In the genomic region with DNA sequence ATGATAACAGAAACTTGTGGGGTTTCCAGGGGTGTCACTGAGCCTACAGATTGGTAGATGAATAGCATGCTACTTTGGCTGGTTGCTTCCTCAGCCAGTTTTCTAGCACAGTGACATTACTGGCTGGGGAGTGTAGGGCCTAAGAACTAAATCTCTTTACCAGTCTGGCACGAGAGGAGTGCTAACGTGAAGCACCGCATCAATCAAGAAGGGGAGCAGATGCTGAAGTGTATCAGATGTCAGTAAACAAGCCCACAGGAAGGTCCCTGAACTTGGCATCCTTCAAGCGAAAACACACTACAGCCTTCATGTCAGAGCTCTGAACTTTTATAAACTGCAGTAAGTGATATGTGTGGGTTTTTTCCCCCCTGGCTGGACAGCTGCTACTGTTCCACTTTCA, we compare ENCODE assay signal across 17 mouse cellular contexts.
DNase-seq lines count a peak whose midpoint lies in the region; ATAC-seq and TF ChIP-seq lines count a peak whose summit lies in the region.
"Had no signal": no experiment of that assay in that cellular context is flagged by ENCODE, and none has a peak within 500 bp of the region (broad histone marks: within the 10 kb centered on the region; RNA-seq: fewer than 3 reads in every experiment).

No protein-coding gene starts in this region.

- no peak overlapping the region for H3K9ac ChIP-seq in kidney, postnatal 0 days (ENCODE audit: low read depth, low read length)
- H3K9ac ChIP-seq: heart, embryonic 12.5 days; liver, embryonic 15.5 days; neural tube, embryonic 13.5 days had no signal

- peak; percentile 50 for ATAC-seq in kidney, postnatal 0 days (replicated peaks; ENCODE audit: low FRiP score, low read depth)
- ATAC-seq: inflammation-experienced regulatory T-cells, adult 6 months had no signal

- H3K4me3 ChIP-seq in kidney, postnatal 0 days (replicated peaks; ENCODE audit: low read depth, low read length), result no peak overlapping the region
- H3K4me3 ChIP-seq: erythroblast, embryonic 14.5 days; heart, embryonic 12.5 days; liver, embryonic 15.5 days; neural tube, embryonic 13.5 days had no signal

- TF ChIP-seq CTCF in kidney, postnatal 0 days (IDR thresholded peaks at IDR 0.05; ENCODE audit: low read depth), result no peak

- peak; percentile 82 for DNase-seq in gastrocnemius, adult 18-20 months (ENCODE audit: low spot score)
- no peak for DNase-seq in gastrocnemius, postnatal 10 days
- peak; percentile 84 for DNase-seq in kidney, postnatal 0 days (ENCODE audit: low spot score)
- DNase-seq in kidney, adult 18-20 months, result no peak
- peak; percentile 58 for DNase-seq in embryo, embryonic 10 days (ENCODE audit: low spot score)
- peak; percentile 43 for DNase-seq in mesoderm, embryonic 11.5 days (ENCODE audit: low read depth, low spot score)
- DNase-seq in c-Kit-positive CD71-positive TER-119-positive erythroid progenitor cells, embryonic 14.5 days (ENCODE audit: low spot score), result no peak
- DNase-seq in adrenal gland, postnatal 4 days (ENCODE audit: low spot score in 2 of 2), result no peak
- DNase-seq: B cell, adult 2 months; spleen, adult 18-20 months; thymus, postnatal 36 days had no signal

- no peak overlapping the region for H3K4me2 ChIP-seq in kidney, postnatal 0 days (ENCODE audit: low read length)
- H3K4me2 ChIP-seq: heart, embryonic 12.5 days; liver, embryonic 15.5 days; neural tube, embryonic 13.5 days had no signal

- H3K27me3 ChIP-seq in kidney, postnatal 0 days (ENCODE audit: insufficient read depth, low read length), result no peaks in the 10 kb centered on the region
- H3K27me3 ChIP-seq: heart, embryonic 12.5 days; liver, embryonic 15.5 days; neural tube, embryonic 13.5 days had no signal

- no peaks in the 10 kb centered on the region for H3K9me3 ChIP-seq in kidney, postnatal 0 days (replicated peaks; ENCODE audit: low read length)
- H3K9me3 ChIP-seq: G1E; heart, embryonic 12.5 days; liver, embryonic 15.5 days; neural tube, embryonic 13.5 days had no signal

- H3K27ac ChIP-seq in kidney, postnatal 0 days, result no peak overlapping the region
- H3K27ac ChIP-seq: liver, embryonic 15.5 days; neural tube, embryonic 13.5 days had no signal

- no peaks in the 10 kb centered on the region; the same call in 1 of the 2 replicates for H3K4me1 ChIP-seq in kidney, postnatal 0 days (replicated peaks; ENCODE audit: insufficient read depth, low read length)
- H3K4me1 ChIP-seq: liver, embryonic 15.5 days had no signal

- WGBS in kidney, postnatal 0 days, result 32% methylated on average over 4 of the region's 4 CpGs

- no peaks in the 10 kb centered on the region for H3K36me3 ChIP-seq in kidney, postnatal 0 days (ENCODE audit: insufficient read depth, low read length)
- H3K36me3 ChIP-seq: G1E; heart, embryonic 12.5 days; liver, embryonic 15.5 days; neural tube, embryonic 13.5 days had no signal

Comparison
In these comparisons a context has a peak if more than half of its experiments do, and no peak if none do; other contexts are left out.
1. DNase-seq: peak in gastrocnemius, adult 18-20 months (single experiment), kidney, postnatal 0 days (single experiment), embryo, embryonic 10 days (single experiment) and mesoderm, embryonic 11.5 days (single experiment); none in gastrocnemius, postnatal 10 days (single experiment), kidney, adult 18-20 months (single experiment), c-Kit-positive CD71-positive TER-119-positive erythroid progenitor cells, embryonic 14.5 days (single experiment) and adrenal gland, postnatal 4 days (0 of 2).